Mouse (Mus musculus) layer of hippocampus, postnatal 10 days (tissue): ENCODE results near the gene Zdhhc13. TPM values are rescaled to one million over a fixed set of nuclear protein-coding genes. Genes with fewer than 3 reads are reported as not detected.

ENCODE experiments used
- DNase-seq, 2 experiments: peaks; one replicate each; pipeline ENCODE4 v3.0.0; 2021; ENCODE audit warnings: low spot score in 2 of 2
- total RNA-seq, 2 experiments: library from RNA; stranded (reverse); gene quantifications; 2 replicates each; pipeline ENCODE4 v1.2.3; 2021

Gene Zdhhc13
- total RNA-seq, 2 experiments from 2014 or later: 24.0 to 36.3 TPM

DNA sequence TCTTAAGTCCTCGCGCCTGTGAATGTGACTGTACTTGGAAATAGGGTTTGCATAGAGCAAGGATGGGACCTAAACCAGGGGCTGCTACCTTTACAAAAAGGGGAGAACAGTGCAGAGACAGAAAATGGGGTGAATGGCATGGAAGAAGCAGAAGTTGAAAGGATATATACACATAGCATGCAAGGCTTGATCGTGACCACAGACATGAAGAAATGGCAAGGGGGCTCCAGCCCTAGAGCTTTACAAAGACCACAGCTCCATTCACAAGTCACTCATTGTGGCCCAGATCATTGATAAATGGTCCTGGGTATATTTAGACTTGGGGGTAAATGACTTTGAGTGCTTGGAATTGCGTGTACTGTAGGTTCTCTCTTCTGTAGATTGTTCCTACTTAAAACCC is 6.4 kb upstream of the Zdhhc13 start:
- no peak for DNase-seq

DNA sequence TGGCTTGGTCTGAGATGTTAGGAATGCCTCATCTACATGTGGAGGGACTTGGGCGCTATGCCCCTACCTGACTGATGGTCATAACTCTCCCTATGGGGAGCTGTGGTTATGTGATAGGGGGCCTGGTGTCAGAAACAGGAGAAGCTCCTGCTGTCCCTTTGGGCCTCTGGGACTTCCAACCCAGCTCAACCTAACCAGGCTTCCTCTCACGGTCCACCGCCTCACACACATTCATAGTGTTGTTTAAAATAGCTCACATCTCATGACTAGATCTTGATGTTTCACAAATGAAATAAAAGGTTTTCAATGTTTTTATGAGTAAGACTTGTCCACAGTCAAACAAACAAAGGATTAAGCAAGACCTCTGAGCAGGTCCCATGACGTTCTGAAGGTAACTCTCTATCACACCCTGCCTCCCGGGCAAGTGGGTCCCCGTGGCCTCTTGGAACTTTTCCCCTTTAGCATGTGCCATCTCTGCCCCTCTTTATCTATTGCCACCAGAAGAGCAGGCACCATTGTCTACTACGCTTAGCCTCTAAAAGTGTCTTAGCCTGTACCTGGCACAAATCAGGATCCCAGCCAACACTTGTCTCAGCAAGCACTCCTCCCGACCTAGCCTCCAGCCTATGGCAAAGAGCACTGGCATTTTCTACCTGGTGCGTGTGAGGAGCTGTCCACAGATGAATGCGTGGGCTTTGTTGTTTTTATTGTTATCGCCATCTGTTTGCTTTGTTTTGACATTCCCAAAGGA is 3.9 kb upstream of the Zdhhc13 start:
- DNase-seq: no peak

DNA sequence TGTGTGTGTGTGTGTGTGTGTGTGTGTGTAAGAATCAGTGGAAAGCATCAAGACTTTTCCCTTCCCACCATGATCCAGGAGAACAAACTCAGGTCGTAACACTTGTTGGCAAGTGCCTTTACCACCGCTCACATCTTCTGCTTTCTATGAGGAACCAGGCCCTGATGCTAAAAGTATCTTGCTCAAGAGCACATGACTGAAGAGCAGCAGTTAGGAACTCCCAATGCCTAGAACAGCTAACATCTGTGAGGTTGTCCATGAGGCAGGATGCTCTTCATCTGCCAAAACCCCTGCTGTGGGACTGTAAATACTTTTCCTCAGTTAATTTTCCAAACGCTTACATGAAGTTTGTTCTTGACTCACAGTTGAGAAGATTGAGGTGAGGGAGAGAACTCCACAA is 455 bp upstream of the Zdhhc13 start:
- peak in 1 of 2 experiments; percentile 16 for DNase-seq

DNA sequence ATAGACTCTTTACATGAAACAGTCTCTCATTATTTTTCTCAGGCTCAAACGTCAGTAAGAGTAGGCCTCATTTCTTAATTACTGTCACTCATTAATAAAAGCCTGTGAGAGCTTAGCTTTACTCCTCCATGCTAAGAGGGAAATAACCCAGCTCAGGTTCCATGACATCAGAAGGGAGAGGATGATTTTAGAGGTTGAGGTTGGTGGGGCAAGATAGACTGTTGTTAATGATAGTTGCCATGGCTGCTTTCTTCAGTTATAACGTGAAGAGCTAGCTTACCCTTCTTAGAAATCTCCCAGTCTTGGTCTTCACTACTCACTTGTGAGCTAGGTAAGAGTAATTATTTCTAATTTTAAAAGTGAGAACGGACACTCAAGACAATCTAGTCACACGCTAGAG is 1.3 kb downstream of the Zdhhc13 start:
- DNase-seq: no peak

DNA sequence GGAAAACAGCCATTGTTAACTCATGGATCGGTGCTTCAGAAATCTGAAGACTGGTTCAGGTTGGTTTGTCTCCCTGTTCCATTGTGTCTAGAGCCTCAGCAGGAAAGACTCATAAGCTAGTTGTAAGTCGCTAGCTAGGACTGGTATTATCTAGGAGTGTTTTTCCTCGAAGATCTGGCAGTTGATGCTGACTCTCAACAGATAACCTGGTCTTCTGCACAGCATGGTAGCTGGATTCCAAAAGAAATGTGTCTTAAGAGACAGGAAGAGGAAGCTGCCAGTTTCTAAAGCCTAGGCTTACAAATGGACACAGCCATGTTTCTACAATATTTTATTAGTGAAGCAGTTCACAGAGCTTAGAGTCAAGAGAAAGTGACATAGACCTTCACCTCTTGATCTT is 2.6 kb downstream of the Zdhhc13 start:
- no peak for DNase-seq

DNA sequence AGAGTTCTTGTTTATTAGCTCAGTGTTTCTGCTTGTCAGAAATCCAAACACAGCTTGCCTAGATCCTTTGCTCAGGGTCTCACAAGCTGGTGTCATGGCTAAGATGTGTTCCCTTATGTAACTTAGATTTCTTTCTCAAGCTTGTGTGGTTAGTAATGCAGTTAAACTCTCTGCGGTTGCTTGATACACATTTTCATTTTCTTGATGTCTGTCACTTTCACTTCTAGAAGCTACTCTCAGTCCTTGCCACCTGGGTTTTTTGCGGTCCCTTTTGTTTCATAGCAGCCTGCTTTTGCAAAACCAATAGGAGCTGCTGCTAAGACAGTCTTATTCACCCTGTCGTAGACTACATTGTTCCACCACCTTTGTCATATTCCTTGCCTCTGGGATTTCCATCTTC is 6.3 kb downstream of the Zdhhc13 start:
- DNase-seq: no peak

DNA sequence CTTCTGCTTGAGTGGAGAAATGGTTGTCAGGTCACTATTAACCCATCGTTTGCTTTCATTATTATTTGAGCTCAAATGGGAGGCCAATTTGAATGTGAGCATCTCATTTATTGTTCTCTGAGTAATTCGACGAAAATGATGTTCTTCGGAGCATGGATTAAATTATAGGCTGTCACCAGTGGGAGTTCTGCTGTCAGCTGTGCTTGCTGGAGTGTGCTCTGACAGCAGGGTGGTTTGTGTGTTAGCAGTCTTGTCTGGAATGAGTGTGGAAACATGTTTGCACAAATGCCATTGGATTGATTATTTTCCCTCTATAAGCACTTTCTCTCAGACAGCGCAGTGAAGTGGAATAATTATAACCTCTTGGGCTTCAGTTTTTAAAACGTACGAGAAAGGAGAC is 14.6 kb downstream of the Zdhhc13 start:
- DNase-seq: no peak

DNA sequence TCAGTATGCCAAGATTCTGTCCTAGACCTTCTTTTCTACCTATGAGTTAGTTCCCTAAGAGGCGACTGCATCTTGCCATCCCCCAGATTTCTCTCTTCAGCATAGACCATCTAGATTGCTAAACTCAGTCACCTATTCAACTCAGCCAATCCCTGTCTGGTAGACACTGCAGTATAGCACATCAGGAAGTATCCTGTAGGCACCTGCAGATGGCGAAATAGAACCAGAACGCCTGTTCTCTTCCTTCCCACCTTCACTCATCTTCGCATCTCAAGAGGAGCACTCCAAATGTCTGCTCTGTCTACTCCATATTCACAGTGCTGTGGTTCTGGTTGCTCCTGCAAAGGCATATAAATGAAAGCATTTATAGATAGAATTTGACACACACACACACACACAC is 17.8 kb downstream of the Zdhhc13 start:
- DNase-seq: no peak

DNA sequence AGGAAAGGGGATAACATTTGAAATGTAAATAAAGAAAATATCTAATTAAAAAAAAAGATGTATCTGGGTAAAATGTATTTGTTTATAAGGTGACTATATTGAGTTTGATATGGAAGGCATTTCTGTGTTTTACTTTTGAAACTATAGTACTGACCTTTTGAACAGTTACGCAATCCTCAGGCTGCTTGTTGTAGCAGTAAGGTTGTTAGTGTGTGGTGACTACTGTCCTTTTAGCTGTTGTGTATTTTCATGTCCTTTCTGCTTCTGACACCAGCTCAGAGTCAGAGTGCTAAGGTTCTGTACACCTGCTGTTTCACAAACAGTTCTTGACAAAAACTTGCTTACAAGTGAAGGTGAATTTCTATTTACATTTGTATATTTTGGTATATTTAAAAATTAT is 21.8 kb downstream of the Zdhhc13 start:
- no peak for DNase-seq

DNA sequence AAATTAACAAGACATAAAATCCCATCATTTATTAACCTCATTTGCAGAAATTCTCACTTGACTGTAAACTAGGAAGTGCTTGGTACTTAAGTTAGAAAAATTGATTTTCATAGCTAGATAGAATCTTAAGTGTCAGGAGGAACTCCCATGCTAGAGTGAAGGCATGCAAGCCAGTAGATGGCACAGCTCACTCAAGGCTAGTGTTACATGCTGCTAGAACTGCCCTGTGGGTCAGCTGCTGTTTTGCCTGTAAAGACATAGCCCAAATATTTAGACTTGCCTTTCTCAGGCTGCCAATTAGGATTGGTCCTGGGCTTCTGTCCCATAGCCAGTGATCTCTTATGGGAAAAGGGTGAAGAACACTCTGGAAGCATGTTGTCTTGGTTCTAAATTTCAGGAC is 23.6 kb downstream of the Zdhhc13 start:
- DNase-seq: no peak

DNA sequence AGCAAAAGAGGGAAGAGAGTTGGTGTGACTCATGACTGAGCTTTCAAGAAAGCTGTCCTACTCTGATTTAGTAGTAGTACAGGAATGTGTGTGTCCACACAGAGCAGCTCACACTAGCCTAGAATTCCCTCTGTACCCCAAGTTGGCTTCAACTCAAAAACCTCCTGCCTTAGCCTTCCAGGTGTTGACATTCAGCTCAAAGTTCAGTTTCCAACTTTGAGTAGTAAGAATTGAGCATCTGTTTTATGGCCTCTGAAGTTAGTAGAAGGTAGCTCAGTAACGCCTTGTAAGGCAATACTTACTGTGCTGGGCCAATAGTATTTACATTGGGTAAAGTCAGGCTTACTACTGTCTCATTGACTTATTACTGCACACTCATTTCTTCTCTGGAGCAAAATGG is 24.8 kb downstream of the Zdhhc13 start:
- no peak for DNase-seq

DNA sequence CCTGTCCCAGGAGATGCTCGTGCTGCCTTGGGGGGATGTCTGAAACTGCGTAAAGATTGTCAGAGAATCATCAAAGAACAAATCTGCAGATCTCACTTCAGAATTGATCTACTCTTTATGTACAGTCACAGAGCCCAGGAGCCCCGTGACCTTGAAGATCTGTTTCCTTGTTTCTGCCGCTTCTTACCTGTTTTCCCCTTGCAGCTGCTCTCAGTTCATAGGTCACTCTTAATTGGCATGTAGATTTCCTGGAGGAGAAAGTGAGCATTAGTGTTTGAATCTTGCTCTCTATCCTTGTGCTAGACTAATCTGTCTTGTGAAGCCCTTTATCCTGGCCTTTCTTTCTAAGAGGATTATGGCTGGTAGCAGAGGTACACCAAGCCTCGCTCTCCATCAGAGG is 32.9 kb downstream of the Zdhhc13 start:
- no peak for DNase-seq

DNA sequence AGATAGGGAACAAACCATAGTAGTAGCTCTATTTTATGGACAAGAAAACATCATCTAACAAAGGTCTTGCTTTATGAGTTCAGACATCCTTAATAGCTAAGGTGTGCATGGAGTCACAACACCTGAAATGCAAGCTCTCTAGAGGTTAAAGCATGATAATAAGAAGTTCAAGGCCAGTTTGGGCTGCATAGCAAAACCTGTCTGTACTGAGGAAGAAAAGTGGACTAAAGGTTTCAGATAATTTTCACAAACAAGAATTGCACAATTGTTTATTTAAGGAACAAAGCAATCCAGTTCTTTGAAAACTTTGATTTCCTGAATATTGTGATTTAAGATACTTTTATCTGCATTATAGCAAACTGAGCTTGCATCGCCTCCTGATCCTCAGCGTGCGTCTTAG is 34.8 kb downstream of the Zdhhc13 start:
- DNase-seq: no peak

DNA sequence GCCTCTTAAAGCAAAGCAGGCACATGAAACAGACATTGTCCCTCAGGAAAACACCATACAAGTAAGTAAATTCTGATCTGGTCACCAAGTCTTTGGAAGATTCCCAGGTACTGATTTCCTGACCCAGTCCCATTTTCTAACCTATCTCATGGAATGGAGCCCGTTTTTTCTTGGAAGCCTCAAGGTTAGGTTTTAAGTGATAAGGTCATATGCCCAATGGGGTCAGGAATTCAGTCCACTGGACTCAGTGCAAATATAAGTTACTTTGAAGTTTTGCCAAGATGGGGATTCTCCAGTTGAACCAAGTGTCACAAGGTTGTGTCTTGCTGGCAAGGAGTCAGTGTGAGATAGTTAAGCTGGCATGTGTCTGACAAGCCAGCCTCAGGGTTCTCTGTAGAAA is 35.9 kb downstream of the Zdhhc13 start:
- no peak for DNase-seq

DNA sequence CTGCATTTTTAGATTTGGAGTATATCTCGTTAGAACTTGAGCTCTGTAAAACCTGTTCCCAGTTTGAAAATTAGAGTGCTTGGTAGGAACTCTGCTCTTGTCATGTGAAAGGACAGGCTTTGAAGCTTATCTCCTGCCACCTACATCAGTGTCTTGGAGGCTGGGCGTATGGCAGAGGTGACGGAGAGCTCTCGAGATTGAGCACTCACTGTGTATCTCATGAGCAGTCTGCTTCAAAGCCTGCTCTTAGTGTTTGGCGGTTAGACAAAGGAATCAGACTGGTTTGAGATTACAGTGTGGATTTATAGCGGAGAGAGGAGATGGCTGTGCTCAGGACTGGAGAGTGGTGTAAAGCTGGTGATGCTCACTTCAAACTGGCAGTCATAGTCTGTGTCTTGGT is 36.4 kb downstream of the Zdhhc13 start:
- DNase-seq: no peak

DNA sequence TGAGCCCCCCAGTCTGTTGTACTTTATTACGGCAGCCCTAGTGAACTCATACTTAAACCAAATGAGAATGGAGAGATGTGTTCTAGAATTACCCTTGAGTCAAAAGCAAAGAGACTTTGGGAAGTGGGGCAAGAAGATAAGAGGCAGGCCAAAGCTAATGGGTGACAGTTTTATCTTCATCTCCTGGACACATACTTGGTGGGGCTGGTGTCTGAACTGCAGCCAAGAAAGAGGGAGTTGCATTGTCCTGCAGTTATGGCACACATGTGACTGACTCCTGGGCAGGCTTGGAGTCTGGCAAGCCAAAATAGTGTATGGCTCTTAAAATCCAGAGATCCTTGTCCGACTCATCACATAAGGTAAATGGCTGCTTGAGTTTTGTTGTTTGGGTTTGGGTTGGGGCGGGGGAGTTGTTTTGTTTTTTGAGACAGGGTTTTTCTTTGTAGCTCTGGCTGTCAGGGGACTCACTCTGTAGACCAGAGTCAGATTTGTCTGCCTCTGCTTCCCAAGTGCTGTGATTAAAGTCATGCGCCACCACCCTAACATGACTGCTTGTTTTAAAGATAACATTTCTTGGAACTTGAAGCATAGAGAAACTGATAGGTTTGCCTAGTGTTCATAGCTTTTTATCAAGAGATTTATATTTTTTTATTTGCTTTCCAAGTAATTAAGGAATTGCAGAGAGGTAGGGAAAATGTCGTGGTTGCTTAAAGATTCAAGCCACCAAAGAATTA is 40.5 kb downstream of the Zdhhc13 start:
- no peak for DNase-seq

DNA sequence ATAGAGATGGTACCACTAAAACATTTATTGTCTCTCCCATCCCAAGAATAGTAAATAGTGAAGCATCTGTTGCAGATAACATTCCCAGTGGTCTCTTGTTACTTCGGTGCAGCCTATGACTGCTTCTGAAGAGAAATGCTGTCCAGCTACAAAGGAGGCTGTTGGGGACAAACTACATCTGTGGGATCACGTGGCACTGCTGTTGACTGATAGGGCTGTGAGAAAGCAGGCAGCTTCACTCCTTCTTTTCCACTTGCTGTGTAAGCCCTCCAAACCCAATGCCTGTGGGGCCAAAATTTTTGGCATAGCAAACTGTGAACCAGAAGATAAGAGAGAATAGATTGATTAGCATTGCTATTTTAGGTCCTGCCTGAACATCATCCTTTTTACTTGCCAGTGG is 41.6 kb downstream of the Zdhhc13 start:
- no peak for DNase-seq

DNA sequence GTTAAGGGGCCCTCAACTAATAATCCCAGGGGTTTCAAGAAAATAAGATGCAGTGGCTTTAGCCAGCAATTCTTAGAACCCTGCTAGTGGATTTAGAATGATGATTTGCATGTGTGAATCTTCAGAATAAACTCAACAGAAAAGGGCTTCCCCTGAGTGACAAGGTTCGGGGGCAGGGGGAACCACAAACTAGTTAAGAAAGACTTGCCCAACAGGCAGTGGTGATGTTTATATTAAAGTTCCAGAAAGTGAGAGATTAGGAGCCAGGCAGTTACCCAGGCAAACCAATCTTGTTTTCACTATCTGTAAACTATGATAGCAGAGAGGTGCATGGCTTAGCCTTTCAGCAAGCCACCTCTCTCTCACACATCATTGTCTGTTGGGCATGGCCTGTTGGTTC is 43.9 kb downstream of the Zdhhc13 start:
- DNase-seq: no peak

DNA sequence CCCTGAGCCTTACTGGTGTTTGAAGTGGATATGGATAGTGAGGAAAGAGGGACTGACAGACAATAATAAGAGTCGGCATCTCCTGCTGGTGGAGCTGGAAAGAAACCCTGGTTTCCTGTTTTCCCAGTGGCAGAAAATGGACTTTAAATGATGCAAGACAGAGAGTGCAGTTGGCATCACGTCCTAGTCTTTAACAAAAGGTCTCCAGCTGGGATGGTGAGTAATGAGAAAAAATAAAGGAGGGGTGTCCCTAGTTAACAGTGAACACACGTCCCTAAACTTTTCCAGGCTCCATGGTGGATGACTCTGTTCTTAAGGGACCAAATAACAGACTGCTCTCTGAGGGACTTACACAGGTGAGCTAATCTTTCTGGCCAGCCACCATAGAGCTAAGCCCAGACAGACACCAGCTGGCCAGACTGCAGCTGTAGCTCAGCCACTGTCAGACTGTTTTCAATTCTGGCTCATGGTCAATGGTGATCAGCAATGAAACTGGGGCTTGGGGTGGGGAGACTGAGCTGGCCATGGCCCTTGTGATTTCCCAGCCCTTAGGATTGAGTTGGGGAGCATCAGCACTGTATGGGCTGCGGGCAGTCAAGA is 45.7 kb downstream of the Zdhhc13 start:
- DNase-seq: no peak

DNA sequence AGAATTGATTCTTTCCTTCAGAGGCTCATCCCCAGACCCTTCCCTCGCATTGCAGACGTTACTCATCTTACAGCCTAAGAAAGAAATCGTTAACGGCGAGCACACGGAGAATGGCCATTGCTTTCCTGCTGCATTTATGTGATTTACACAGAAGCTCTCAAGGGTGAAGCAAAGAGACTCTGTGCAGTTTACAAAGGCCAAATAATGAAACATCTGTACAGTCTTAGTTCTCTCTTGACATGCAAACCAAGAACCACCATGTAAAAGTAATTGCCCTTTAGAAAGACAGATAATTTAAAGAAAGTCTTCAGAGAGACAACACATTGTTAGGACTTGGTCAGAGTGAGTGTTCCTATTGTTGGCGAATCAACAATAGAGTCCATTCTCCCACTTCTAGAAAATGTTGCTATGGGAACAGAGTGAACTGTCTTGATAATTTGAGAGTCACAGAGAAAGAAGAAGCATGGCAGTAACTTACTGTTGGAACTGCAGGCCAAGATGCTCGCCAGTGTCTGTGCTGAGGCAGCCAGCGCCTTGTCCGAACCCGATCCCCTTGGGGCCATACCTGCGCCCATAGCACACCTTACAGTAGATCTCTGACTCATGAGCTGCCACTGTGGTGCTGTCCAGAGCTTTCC is 46.3 kb downstream of the Zdhhc13 start:
- no peak for DNase-seq

DNA sequence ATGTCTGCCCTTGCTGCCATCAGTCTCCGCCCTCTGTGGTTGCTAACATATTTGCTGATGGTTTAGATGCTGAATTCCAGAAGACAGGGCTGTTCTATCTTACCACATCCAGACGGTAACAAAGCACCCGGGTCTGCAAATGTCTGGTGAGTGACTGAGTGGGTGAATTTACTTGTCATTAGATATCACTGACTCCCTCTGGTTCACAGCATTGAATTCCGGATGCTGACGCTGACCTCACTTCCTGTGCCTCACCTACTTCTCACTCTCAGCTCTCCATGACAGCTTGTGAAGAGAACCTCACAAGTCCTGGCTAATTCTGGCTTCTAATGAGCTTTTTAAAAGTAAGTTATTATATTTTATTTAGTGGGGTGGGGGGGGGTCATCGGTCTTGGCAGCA is 48.1 kb downstream of the Zdhhc13 start:
- no peak for DNase-seq

DNA sequence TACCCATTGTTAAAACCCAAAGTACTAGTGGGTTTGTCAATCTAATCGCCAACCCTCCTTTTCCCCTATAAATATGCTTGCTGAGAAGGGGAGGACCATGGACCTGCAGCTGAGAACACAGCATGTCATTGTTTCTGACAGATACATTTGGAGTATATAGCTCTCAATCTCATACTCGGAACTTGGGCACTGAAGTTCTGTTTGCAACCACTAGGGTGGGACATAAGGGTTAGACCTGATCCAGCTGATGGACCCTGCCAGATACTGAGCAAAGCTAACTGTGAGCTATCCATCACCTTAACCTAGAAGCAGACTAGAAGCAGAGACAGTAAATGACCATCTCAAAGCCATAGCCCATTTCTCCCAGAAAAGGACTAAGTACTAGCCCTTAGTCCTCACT is 49.6 kb downstream of the Zdhhc13 start:
- no peak for DNase-seq
